8 mouse cellular contexts compared by ENCODE assay signal in genomic region chr3:105058627-105059513, GRCm38 (mm10). TPM values are rescaled to one million over a fixed set of nuclear protein-coding genes. Genes with fewer than 3 reads are reported as not detected.
DNase-seq lines count a peak whose midpoint lies in the region; ATAC-seq and TF ChIP-seq lines count a peak whose summit lies in the region.

No protein-coding gene starts in this region.

- H3K9me3 ChIP-seq in ES-E14 (ENCODE audit: control insufficient read depth, insufficient read depth, low read depth, low read length): no peaks in the 10 kb centered on the region
- no peaks in the 10 kb centered on the region for H3K9me3 ChIP-seq in forebrain, embryonic 16.5 days (ENCODE audit: control insufficient read depth, low read length)
- H3K9me3 ChIP-seq in lung, embryonic 14.5 days (ENCODE audit: low read depth, low read length): no peaks in the 10 kb centered on the region

- in situ Hi-C loops in ES-E14 (cut with MboI; ENCODE audit: low sequenced_read_pairs in 2 of 2, unreplicated experiment in 2 of 2): loop anchor here (10.0 to 25.0 kb wide), 3 partner anchors 64 to 297 kb away; no protein-coding TSS in a partner anchor

- peak; percentile 72 for ATAC-seq in forebrain, embryonic 16.5 days
- ATAC-seq in lung, embryonic 14.5 days (ENCODE audit: insufficient read depth): peak; percentile 57; the same call in 1 of the 2 replicates
- 0 out of 2 replicates have a peak, but pooled peaks have one; percentile 9 for ATAC-seq in neutrophil, adult 5-6 weeks (ENCODE audit: extremely low read depth, insufficient number of reproducible peaks, low FRiP score, poor library complexity, severe bottlenecking)

- peaks cover 3% of the 10 kb centered on the region; the same call in 1 of the 2 replicates for H3K27me3 ChIP-seq in forebrain, embryonic 16.5 days (replicated peaks; ENCODE audit: control insufficient read depth, insufficient read depth, low read length)
- H3K27me3 ChIP-seq in lung, embryonic 14.5 days (ENCODE audit: insufficient read depth, low read length): no peaks in the 10 kb centered on the region

- H3K9ac ChIP-seq in ES-E14 (ENCODE audit: insufficient read depth, low read depth, low read length, poor library complexity, severe bottlenecking): peak overlapping the region; percentile 44; the same call in 1 of the 2 replicates
- H3K9ac ChIP-seq in forebrain, embryonic 16.5 days (replicated peaks; ENCODE audit: low read depth, low read length): peak overlapping the region; percentile 50
- H3K9ac ChIP-seq in lung, embryonic 14.5 days: 0 out of 2 replicates have a peak overlapping the region, but pooled peaks have one; percentile 19

- H3K4me1 ChIP-seq in ES-E14 (ENCODE audit: control insufficient read depth in 2 of 2, insufficient read depth in 2 of 2, low read length in 2 of 2, poor library complexity in 1 of 2): peaks cover 2 to 7% of the 10 kb centered on the region in 2 experiments; a peak in 1 of 4 replicates
- peaks cover 3% of the 10 kb centered on the region for H3K4me1 ChIP-seq in forebrain, embryonic 16.5 days (replicated peaks; ENCODE audit: control insufficient read depth, insufficient read depth, low read length)
- H3K4me1 ChIP-seq in lung, embryonic 14.5 days (ENCODE audit: insufficient read depth): peaks cover 1% of the 10 kb centered on the region; the same call in 1 of the 2 replicates

- H3K4me3 ChIP-seq in ES-E14 (ENCODE audit: insufficient read depth in 1 of 2, low read depth in 1 of 2, low read length in 2 of 2, poor library complexity in 1 of 2, severe bottlenecking in 1 of 2): peak overlapping the region; percentile 34 to 43
- H3K4me3 ChIP-seq in forebrain, embryonic 16.5 days (replicated peaks; ENCODE audit: low read length): peak overlapping the region; percentile 32
- H3K4me3 ChIP-seq in layer of hippocampus, adult 2 months: peak overlapping the region; percentile 48
- peak overlapping the region; percentile 19 for H3K4me3 ChIP-seq in lung, embryonic 14.5 days (ENCODE audit: low read depth, low read length)

- peak; percentile 98 for TF ChIP-seq CTCF in layer of hippocampus, adult 2 months (conservative IDR thresholded peaks at IDR 0.05)
- peak; percentile 98 for TF ChIP-seq CTCF in lung, embryonic 14.5 days (IDR thresholded peaks at IDR 0.05; ENCODE audit: low read depth)

- H3K4me2 ChIP-seq in forebrain, embryonic 16.5 days (ENCODE audit: low read length): peak overlapping the region; percentile 54
- peak overlapping the region; percentile 60 for H3K4me2 ChIP-seq in lung, embryonic 14.5 days

- H3K27ac ChIP-seq in ES-E14 (ENCODE audit: insufficient read depth, low read depth, low read length, poor library complexity, severe bottlenecking): no peak overlapping the region
- H3K27ac ChIP-seq in forebrain, embryonic 16.5 days (ENCODE audit: low read length): no peak overlapping the region
- H3K27ac ChIP-seq in layer of hippocampus, adult 2 months: peak overlapping the region; percentile 80
- H3K27ac ChIP-seq in lung, embryonic 14.5 days (ENCODE audit: low read depth): no peak overlapping the region

- intact Hi-C loops in heart, postnatal 36 days (cut with DNase I): loop anchor here (1.0 to 2.0 kb wide), 4 partner anchors 67 to 344 kb away; partner anchors contain the start of genes Capza1, Rhoc and St7l

- DNase-seq in ES-E14 (ENCODE audit: low read depth, low spot score): peak; percentile 91
- peak; percentile 77 for DNase-seq in cerebellum, adult 11 months
- DNase-seq in heart, postnatal 36 days: peak; percentile 85 to 89
- peak; percentile 88 to 90 for DNase-seq in layer of hippocampus, adult 2 months (ENCODE audit: low spot score in 2 of 2)
- DNase-seq in lung, embryonic 14.5 days: peak; percentile 96
- peak; percentile 81 for DNase-seq in testis, postnatal 14 days (ENCODE audit: low spot score)

- H3K36me3 ChIP-seq in ES-E14 (ENCODE audit: control insufficient read depth, insufficient read depth, low read length, poor library complexity, severe bottlenecking): no peaks in the 10 kb centered on the region
- no peaks in the 10 kb centered on the region for H3K36me3 ChIP-seq in forebrain, embryonic 16.5 days (ENCODE audit: control insufficient read depth, insufficient read depth)
- H3K36me3 ChIP-seq in lung, embryonic 14.5 days (ENCODE audit: insufficient read depth): no peaks in the 10 kb centered on the region

- 15% methylated on average over 25 of the region's 25 CpGs for WGBS in forebrain, embryonic 16.5 days
- WGBS in lung, embryonic 14.5 days: 11% methylated on average over 25 of the region's 25 CpGs

TF ChIP-seq in ES-E14, 5 proteins besides CTCF, POLR2A, EP300 and RAD21:
- TF ChIP-seq HCFC1 (IDR thresholded peaks at IDR 0.05; ENCODE audit: borderline replicate concordance, insufficient read depth, low read length) (no peak), ZC3H11A (IDR thresholded peaks at IDR 0.05; ENCODE audit: borderline replicate concordance, low read depth, low read length) (peak; percentile 96)

RNA-seq across cellular contexts. Expression of gene Cttnbp2nl, which starts 5.9 kb away (rescaled TPM):
- total RNA-seq in ES-E14 (2012; rRNA removed): 10.1 and 13.5 TPM in 2 replicates
- polyA plus RNA-seq in forebrain, embryonic 16.5 days (2015; fragmentation: Nextera tagmentation; extraction: Ambion mirVana): 62.6 and 70.2 TPM in 2 replicates
- 10 to 100 TPM; 18.9 to 19.6 TPM for total RNA-seq in heart, postnatal 36 days (2021)
- 10 to 100 TPM; 21.1 to 25.4 TPM for total RNA-seq in layer of hippocampus, adult 2 months (2021)
- 38.5 and 42.3 TPM in 2 replicates for polyA plus RNA-seq in lung, embryonic 14.5 days (2014; fragmentation: Nextera tagmentation; extraction: Ambion mirVana)
- total RNA-seq in neutrophil, adult 5-6 weeks (2017): 0.25 and 1.9 TPM in 2 replicates

RNA-seq across cellular contexts. Expression of gene 4930564D02Rik, which starts 7.8 kb away (rescaled TPM):
- not detected in 2 replicates for total RNA-seq in ES-E14 (2012; rRNA removed)
- polyA plus RNA-seq in forebrain, embryonic 16.5 days (2015; fragmentation: Nextera tagmentation; extraction: Ambion mirVana): not detected in 2 replicates
- not detected for total RNA-seq in heart, postnatal 36 days (2021)
- not detected for total RNA-seq in layer of hippocampus, adult 2 months (2021)
- not detected in 2 replicates for polyA plus RNA-seq in lung, embryonic 14.5 days (2014; fragmentation: Nextera tagmentation; extraction: Ambion mirVana)
- not detected in 2 replicates for total RNA-seq in neutrophil, adult 5-6 weeks (2017)

Comparison
In these comparisons a context has a peak if more than half of its experiments do, and no peak if none do; other contexts are left out.
1. ATAC-seq: peak in every context shown above with its lines; median percentile 72 in forebrain, embryonic 16.5 days; 57 in lung, embryonic 14.5 days; 9 in neutrophil, adult 5-6 weeks.